Mouse (Mus musculus) B cell, adult 67 days (primary cell): ENCODE measurements around the gene Zup1. TPM values are rescaled to one million over a fixed set of nuclear protein-coding genes. Genes with fewer than 3 reads are reported as not detected.

ENCODE experiments used
- total RNA-seq, 2 experiments: library from RNA; stranded (reverse); gene quantifications; 4 replicates each; pipeline ENCODE4 v1.2.4; 2023

Zup1 gene
- 100 to 1,000 TPM; 106 to 131 TPM for total RNA-seq

GRCm38 (mm10) chr10:33950803-33951583, at the start of gene Zup1:
Gene Zup1 (minus strand): TSS chr10:33951269.

GRCm38 (mm10) chr10:33904530-33905481, 46.3 kb downstream of the Zup1 start, which contains the start of gene Rsph4a:
Gene Rsph4a (plus strand): TSS chr10:33905111.

Other genes with a start within 250 kb of the Zup1 start
- not detected for gene Sult3a2, start 164.6 kb downstream of the Zup1 start, total RNA-seq
- gene Sult3a1, start 93.5 kb downstream of the Zup1 start, total RNA-seq, result not detected
- gene Rsph4a, start 46.2 kb downstream of the Zup1 start, total RNA-seq, result not detected
- 10 to 100 TPM; 40.0 to 55.8 TPM for gene Rwdd1, start 68.4 kb upstream of the Zup1 start, total RNA-seq
- gene Trappc3l, start 86.3 kb upstream of the Zup1 start, total RNA-seq, result not detected
- gene Calhm4, start 93.0 kb upstream of the Zup1 start, total RNA-seq, result not detected
- not detected for gene Calhm5, start 145.2 kb upstream of the Zup1 start, total RNA-seq
- gene Calhm6, start 176.7 kb upstream of the Zup1 start, total RNA-seq, result 10 to 100 TPM; 17.1 to 18.4 TPM